Mouse (Mus musculus): ENCODE results near the gene Reck.

GRCm38 (mm10) chr4:43984326-43984725, 109.0 kb downstream of the Reck start:
- TF ChIP-seq POLR2A (IDR thresholded peaks at IDR 0.05; ENCODE audit: low read depth, low read length) (no peak), CTCF (conservative IDR thresholded peaks at IDR 0.05; ENCODE audit: insufficient read depth, insufficient read length, low read depth, low read length) (no peak)
